Mouse (Mus musculus) liver, embryonic 11.5 days (tissue): ENCODE measurements around the gene Adamts20. TPM values are rescaled to one million over a fixed set of nuclear protein-coding genes. Genes with fewer than 3 reads are reported as not detected.
A peak's percentile ranks its signal among the peaks of the same experiment; 100 is the strongest.
"Not testable (repeated sequence)": the region's sequence is repeated elsewhere in the genome, so short reads cannot be mapped to it uniquely, and the experiment has no call there.

ENCODE experiments used
- ATAC-seq: fragments of 200-750 bp; cut with Nextera tagmentation; replicated peaks from 2 replicates; pipeline ENCODE4 v1.8.0; 2017; ENCODE audit warnings: moderate number of reproducible peaks, mild to moderate bottlenecking, moderate TSS enrichment, moderate library complexity; ENCODE audit not compliant: low FRiP score
- DNase-seq: peaks from one replicate; pipeline ENCODE4 v3.0.0-alpha.2; 2017; ENCODE audit warnings: low spot score
- H3K27ac ChIP-seq: fragments of 300-500 bp; sonication (generic); 2 replicates; pipeline ENCODE4 v1.5.1; 2014; ENCODE audit warnings: mild to moderate bottlenecking, low read depth, low read length, control low read depth
- H3K27me3 ChIP-seq: fragments of 300-500 bp; sonication (generic); replicated peaks from 2 replicates; pipeline ENCODE4 v1.6.1; 2014; ENCODE audit warnings: low read length, mixed read lengths; ENCODE audit not compliant: control insufficient read depth, insufficient read depth
- H3K36me3 ChIP-seq: fragments of 300-500 bp; sonication (generic); 2 replicates; pipeline ENCODE4 v1.6.1; 2014; ENCODE audit warnings: mild to moderate bottlenecking, low read length, moderate library complexity, mixed read lengths; ENCODE audit not compliant: control insufficient read depth, insufficient read depth
- H3K4me1 ChIP-seq: fragments of 300-500 bp; sonication (generic); replicated peaks from 2 replicates; pipeline ENCODE4 v1.6.1; 2014; ENCODE audit warnings: low read length, mixed read lengths; ENCODE audit not compliant: control insufficient read depth, insufficient read depth
- H3K4me2 ChIP-seq: fragments of 300-500 bp; sonication (generic); 2 replicates; pipeline ENCODE4 v1.6.1; 2014; ENCODE audit warnings: mild to moderate bottlenecking, control low read depth, moderate library complexity
- H3K4me3 ChIP-seq: fragments of 300-500 bp; sonication (generic); 2 replicates; pipeline ENCODE4 v1.5.1; 2014; ENCODE audit warnings: low read depth, low read length, control low read depth
- H3K9ac ChIP-seq: fragments of 300-500 bp; sonication (generic); 2 replicates; pipeline ENCODE4 v1.6.1; 2014; ENCODE audit warnings: low read depth, low read length, control low read depth
- H3K9me3 ChIP-seq: fragments of 300-500 bp; sonication (generic); 2 replicates; pipeline ENCODE4 v1.6.1; 2016; ENCODE audit warnings: low read length, inconsistent platforms, mixed read lengths; ENCODE audit not compliant: control insufficient read depth
- WGBS: fragments of 180-500 bp; shearing (Covaris S2); extraction: QIAGEN DNeasy Blood & Tissue Kit; methylation state at CpG from one replicate; pipeline ENCODE4 v1.1.7; 2014; 5-methylcytosine and 5-hydroxymethylcytosine counted together
- polyA plus RNA-seq: library from polyadenylated mRNA; unstranded; fragments of >200 nt; fragmentation: Nextera tagmentation; extraction: Ambion mirVana; gene quantifications from 2 replicates; pipeline ENCODE4 v1.2.1, GENCODE M21; 2014

Adamts20 gene
- polyA plus RNA-seq, 1 experiment from 2014 or later = 1.2 TPM

DNA sequence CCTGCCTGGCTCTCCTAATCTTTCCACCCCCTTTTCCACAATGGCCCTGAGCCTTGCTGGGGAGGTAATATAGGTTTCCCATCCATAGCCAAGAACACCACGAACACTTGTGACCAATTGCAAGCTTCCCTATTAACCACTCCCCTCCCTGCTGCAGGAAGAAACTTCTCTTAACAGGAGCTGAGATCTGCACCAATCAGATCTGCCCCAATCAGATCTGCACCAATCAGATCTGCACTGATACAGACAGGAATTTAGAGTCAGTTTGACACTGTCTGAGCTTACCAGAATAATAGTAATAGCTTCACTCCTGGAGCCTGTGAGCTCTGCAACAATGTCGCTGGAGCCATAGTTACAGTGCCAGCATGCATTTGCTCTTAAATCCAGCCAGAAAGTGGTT lies 58.9 kb downstream of the Adamts20 start:
- no peak overlapping the region for H3K4me3 ChIP-seq
- DNase-seq (no peak), ATAC-seq (no peak)
- H3K9ac ChIP-seq = no peak overlapping the region
- no peak overlapping the region for H3K4me2 ChIP-seq
- peaks cover 16% of the 10 kb centered on the region for H3K27me3 ChIP-seq
- H3K4me1 ChIP-seq = no peaks in the 10 kb centered on the region; the same call in 1 of the 2 replicates
- H3K36me3 ChIP-seq = no peaks in the 10 kb centered on the region
- 27% methylated on average over 2 of the region's 2 CpGs for WGBS
- no peak overlapping the region for H3K27ac ChIP-seq
- H3K9me3 ChIP-seq = no peaks in the 10 kb centered on the region

DNA sequence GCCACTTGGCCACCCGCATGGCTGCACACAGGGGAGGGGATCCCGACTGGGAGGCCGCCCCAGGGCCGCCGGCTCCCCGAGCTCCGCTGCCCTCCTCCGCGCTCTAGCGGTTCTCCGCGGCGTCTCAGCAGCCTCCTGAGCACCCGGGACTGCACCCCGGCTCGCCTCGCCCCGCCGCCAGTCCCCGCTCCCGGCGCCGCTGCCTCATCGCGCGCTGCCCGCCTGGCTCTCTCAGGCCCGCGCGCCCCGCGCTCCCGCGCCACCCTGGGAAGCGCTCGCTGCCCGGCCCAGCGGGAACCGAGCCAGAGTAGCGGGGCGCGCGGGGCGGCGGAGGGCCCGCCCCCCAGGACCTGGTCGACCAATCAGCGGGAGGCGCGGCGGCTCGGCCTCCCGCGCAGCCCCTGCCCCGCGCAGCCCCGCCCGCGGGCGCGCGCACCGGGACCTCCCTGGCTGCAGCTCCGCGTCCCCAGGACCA lies 61.1 kb downstream of the Adamts20 start:
- Histone ChIP-seq H3K27ac (no peak overlapping the region), H3K9ac (peak overlapping the region; percentile 52), H3K27me3 (peaks cover 16% of the 10 kb centered on the region), H3K4me2 (peak overlapping the region; percentile 92), H3K4me1 (no peaks in the 10 kb centered on the region; the same call in 1 of the 2 replicates), H3K4me3 (peak overlapping the region; percentile 65), H3K9me3 (no peaks in the 10 kb centered on the region), H3K36me3 (no peaks in the 10 kb centered on the region)
- under 1% methylated on average over 59 of the region's 65 CpGs for WGBS
- DNase-seq (peak; percentile 83), ATAC-seq (peak; percentile 95)

DNA sequence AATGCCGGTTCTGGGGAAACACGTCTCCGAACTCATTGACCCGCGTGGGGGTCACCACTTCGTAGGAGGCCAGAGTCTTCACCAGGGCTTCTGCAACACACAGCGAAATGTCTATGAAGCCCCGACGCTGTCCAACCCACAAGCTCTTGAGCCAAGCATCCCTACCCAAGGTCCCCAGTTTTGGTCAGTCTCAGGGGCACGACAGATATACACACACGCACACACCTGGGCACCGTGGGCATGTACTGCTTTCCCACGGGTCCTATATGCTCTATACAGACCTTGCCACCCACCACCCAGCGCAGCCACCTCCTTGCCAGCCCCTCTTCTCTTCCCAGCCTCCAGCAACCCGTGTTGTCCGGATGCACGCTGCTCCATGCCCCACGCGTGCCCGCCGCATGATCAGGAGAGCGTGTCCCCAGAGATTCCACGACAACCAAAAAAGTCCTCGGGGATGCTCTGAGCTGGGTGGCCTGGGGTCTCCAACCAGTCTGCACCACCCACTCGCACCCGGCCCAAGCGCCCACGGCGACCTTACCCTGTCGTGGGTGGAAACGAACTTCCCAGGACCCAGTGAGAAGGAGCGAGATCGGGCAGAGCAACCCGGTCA lies 61.7 kb downstream of the Adamts20 start:
- Histone ChIP-seq H3K9ac (peak overlapping the region; percentile 52), H3K27me3 (peaks cover 16% of the 10 kb centered on the region), H3K4me3 (peak overlapping the region; percentile 65), H3K4me1 (no peaks in the 10 kb centered on the region; the same call in 1 of the 2 replicates), H3K27ac (no peak overlapping the region), H3K9me3 (no peaks in the 10 kb centered on the region), H3K4me2 (peak overlapping the region; percentile 92), H3K36me3 (no peaks in the 10 kb centered on the region)
- WGBS = 2% methylated on average over 34 of the region's 34 CpGs
- DNase-seq (no peak), ATAC-seq (peak; percentile 12; the same call in 1 of the 2 replicates)

DNA sequence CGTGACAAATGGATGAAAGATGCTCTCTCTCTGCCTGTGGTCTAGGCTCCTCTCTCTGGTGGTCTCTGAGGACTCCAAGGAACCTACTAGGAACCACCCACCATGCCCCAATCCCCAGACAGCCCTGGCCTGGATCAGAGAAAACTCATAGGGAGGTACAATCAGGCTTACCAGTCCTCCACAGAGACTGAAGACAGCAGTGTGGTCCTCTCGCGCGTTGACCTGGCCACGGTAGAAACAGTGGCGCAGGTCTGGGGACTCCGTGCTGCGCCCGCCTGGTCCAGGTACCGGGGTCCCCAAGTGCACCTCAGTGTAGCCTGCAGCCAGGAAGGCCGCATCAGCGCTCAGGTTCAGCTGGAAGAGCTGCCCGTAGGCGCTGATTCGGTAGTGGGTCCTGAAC lies 62.2 kb downstream of the Adamts20 start:
- Histone ChIP-seq H3K27me3 (peaks cover 16% of the 10 kb centered on the region), H3K9ac (no peak overlapping the region), H3K4me2 (peak overlapping the region; percentile 92), H3K4me1 (no peaks in the 10 kb centered on the region; the same call in 1 of the 2 replicates), H3K4me3 (peak overlapping the region; percentile 65), H3K36me3 (no peaks in the 10 kb centered on the region), H3K27ac (no peak overlapping the region), H3K9me3 (no peaks in the 10 kb centered on the region)
- DNase-seq (no peak), ATAC-seq (no peak)
- 10% methylated on average over 15 of the region's 15 CpGs for WGBS

DNA sequence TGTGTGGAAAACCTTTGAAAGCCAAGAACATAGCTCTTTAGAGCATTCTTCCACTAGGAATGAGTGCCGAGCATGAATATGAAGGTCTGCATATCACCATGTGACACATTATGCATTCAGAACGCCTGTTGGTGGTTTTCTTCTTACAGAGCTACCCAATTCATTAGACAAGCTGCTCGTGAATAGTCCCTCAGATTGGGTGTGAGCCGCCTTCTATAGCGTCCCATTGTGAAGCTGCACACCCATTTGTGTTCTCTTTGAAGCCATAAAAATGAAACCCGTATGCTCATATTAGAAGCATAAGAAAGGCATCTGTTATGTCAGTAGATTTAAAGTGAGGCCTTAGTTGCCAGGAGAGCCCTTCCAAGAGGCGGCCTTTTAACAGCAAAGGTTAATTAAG lies 72.5 kb downstream of the Adamts20 start:
- Histone ChIP-seq H3K27me3 (no peaks in the 10 kb centered on the region), H3K27ac (no peak overlapping the region), H3K36me3 (no peaks in the 10 kb centered on the region), H3K9me3 (no peaks in the 10 kb centered on the region), H3K4me2 (no peak overlapping the region), H3K9ac (no peak overlapping the region), H3K4me3 (no peak overlapping the region), H3K4me1 (no peaks in the 10 kb centered on the region)
- WGBS = 76% methylated on average over 7 of the region's 7 CpGs
- no peak for DNase-seq
- ATAC-seq = no peak

DNA sequence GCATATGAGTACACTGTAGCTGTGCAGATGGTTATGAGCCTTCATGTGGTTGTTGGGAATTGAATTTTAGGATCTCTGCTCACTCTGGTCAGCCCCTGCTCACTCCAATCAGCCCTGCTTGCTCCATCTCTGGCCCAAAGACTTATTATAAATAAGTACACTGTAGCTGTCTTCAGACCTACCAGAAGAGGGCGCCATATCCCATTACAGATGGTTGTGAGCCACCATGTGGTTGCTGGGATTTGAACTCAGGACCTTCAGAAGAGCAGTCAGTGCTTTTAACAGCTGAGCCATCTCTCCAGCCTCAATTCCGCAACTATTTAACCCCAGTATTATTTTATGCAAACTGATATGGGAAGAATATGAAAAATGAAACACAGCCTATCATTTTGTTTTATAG lies 75.1 kb downstream of the Adamts20 start:
- not testable (repeated sequence) for H3K9me3 ChIP-seq, ATAC-seq, H3K4me1 ChIP-seq, DNase-seq, H3K9ac ChIP-seq, H3K27me3 ChIP-seq, H3K4me3 ChIP-seq, H3K36me3 ChIP-seq, H3K4me2 ChIP-seq, H3K27ac ChIP-seq
- 62% methylated on average over 2 of the region's 2 CpGs for WGBS

DNA sequence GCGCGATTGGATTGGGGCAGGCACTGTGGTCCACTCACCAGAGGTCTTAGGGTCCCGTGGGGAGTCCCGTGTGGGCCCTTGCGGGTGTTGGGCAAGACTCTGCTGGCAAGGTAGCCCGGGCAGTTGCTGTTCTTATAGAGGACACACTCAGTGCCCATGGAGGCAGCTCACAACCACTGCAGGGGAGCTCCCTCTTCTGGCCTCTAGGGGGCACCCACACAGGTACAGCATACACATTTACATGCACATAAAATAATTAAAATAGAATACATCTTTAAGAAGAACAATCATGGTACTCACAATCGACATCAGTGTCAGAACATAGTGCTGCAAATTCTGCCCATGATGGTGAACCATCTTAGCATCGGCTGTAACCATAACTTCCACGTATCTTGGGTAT lies 85.8 kb downstream of the Adamts20 start:
- H3K4me2 ChIP-seq = no peak overlapping the region
- no peak overlapping the region for H3K4me3 ChIP-seq

DNA sequence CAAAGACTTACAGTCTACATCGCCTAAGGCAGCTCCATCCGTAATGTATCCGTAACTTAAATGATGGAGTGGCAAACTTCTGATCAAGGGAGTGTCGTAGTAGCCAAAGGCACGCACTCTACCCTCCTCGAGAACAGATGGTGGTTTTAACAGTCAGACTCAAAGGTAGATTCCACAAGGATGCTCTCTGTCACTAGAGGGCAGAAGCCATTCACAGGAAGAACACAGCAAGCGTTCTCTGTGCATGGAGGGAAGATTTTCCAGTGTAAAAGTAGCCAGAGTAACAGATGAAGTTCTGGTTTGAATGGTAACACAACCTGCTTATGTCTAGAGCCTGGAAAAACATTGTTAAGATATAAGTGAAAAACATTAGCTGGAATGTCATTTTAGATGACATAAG lies 92.7 kb downstream of the Adamts20 start:
- Histone ChIP-seq H3K27me3 (no peaks in the 10 kb centered on the region), H3K36me3 (no peaks in the 10 kb centered on the region), H3K9me3 (no peaks in the 10 kb centered on the region), H3K4me2 (no peak overlapping the region), H3K4me1 (no peaks in the 10 kb centered on the region), H3K4me3 (no peak overlapping the region), H3K9ac (no peak overlapping the region), H3K27ac (no peak overlapping the region)
- 77% methylated on average over 7 of the region's 7 CpGs for WGBS
- no peak for DNase-seq
- ATAC-seq = no peak

More for the DNA sequence above, 85.8 kb downstream of the Adamts20 start:
- Histone ChIP-seq H3K9ac (no peak overlapping the region), H3K27ac (no peak overlapping the region), H3K4me1 (no peaks in the 10 kb centered on the region), H3K36me3 (no peaks in the 10 kb centered on the region), H3K27me3 (no peaks in the 10 kb centered on the region), H3K9me3 (no peaks in the 10 kb centered on the region)
- DNase-seq (no peak), ATAC-seq (no peak)
- 90% methylated on average over 7 of the region's 9 CpGs for WGBS

DNA sequence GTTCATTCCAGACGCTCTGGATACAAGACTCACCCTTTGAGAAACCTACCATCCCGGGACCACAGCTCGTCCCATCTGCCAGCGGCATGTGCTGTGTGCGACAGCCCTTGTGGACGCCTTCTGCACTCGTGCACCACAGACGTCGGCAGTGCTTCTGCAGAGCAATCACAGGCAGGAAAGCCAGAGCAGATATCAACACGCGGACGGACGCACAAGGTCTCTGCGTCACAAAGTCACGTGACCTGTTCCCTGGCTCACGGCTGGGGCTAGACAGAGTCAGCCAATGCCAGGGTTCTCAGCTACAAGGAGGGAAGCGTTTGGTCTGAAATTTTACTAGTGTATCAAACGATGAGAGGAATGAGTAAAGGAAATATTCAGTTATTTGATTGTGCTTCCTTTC lies 116.2 kb downstream of the Adamts20 start:
- no peaks in the 10 kb centered on the region for H3K36me3 ChIP-seq
- ATAC-seq (no peak), DNase-seq (no peak)
- H3K27ac ChIP-seq = no peak overlapping the region
- no peak overlapping the region for H3K9ac ChIP-seq
- H3K4me1 ChIP-seq = no peaks in the 10 kb centered on the region
- WGBS = 87% methylated on average over 18 of the region's 18 CpGs
- H3K4me2 ChIP-seq = no peak overlapping the region
- no peak overlapping the region for H3K4me3 ChIP-seq
- H3K27me3 ChIP-seq = no peaks in the 10 kb centered on the region
- no peaks in the 10 kb centered on the region for H3K9me3 ChIP-seq
